Mouse (Mus musculus): ENCODE data around the gene Zfp574.

DNA sequence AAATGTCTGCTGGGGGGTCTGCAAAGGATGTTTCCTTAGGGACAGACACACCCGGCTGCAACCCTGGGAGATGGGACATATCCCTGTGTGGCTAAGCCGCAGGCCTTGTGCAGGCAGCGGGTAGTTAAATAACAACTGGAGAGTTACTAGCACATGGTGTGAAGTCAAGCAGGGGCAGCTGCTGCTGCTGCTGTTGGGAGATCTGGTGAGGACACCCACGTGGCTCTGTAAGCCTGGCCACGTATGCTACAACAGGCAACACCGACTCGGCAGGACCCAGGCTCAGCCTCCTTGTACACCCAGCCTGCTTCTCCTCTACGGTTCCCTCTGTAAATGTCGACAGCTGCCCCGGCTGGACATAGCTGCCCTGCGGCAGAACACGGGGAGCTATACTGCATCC lies 30.4 kb upstream of the Zfp574 start:
- TF ChIP-seq CTCF (IDR thresholded peaks at IDR 0.05; ENCODE audit: low read depth) (no peak), EP300 (optimal IDR thresholded peaks at IDR 0.05) (no peak)
